Mouse (Mus musculus) hindbrain, embryonic 12.5 days (tissue): ENCODE measurements around the gene Sox15. TPM values are rescaled to one million over a fixed set of nuclear protein-coding genes. Genes with fewer than 3 reads are reported as not detected.

Source experiments
- ATAC-seq: fragments of 200-750 bp; cut with Nextera tagmentation; 2 replicates; pipeline ENCODE4 v1.8.0; 2017; ENCODE audit warnings: moderate TSS enrichment; ENCODE audit not compliant: low FRiP score
- H3K27ac ChIP-seq: fragments of 300-500 bp; sonication (generic); 2 replicates; pipeline ENCODE4 v1.5.1; 2016; ENCODE audit warnings: mild to moderate bottlenecking
- H3K27me3 ChIP-seq: fragments of 300-500 bp; sonication (generic); 2 replicates; pipeline ENCODE4 v1.6.1; 2016; ENCODE audit warnings: mild to moderate bottlenecking
- H3K36me3 ChIP-seq: fragments of 300-500 bp; sonication (generic); 2 replicates; pipeline ENCODE4 v1.6.1; 2016; ENCODE audit warnings: mild to moderate bottlenecking
- H3K4me1 ChIP-seq: fragments of 300-500 bp; sonication (generic); 2 replicates; pipeline ENCODE4 v1.6.1; 2016
- H3K4me2 ChIP-seq: fragments of 300-500 bp; sonication (generic); replicated peaks from 2 replicates; pipeline ENCODE4 v1.6.1; 2016; ENCODE audit warnings: mild to moderate bottlenecking
- H3K4me3 ChIP-seq: fragments of 300-500 bp; sonication (generic); 2 replicates; pipeline ENCODE4 v1.5.1; 2016; ENCODE audit warnings: mild to moderate bottlenecking
- H3K9ac ChIP-seq: fragments of 300-500 bp; sonication (generic); 2 replicates; pipeline ENCODE4 v1.6.1; 2016; ENCODE audit warnings: mild to moderate bottlenecking, moderate library complexity
- H3K9me3 ChIP-seq: fragments of 300-500 bp; sonication (generic); replicated peaks from 2 replicates; pipeline ENCODE4 v1.6.1; 2016; ENCODE audit warnings: mild to moderate bottlenecking
- WGBS: fragments of 180-500 bp; shearing (Covaris S2); methylation state at CpG from one replicate; pipeline ENCODE4 v1.1.7; 2016; 5-methylcytosine and 5-hydroxymethylcytosine counted together
- polyA plus RNA-seq: library from polyadenylated mRNA; unstranded; fragments of >200 nt; fragmentation: Nextera tagmentation; extraction: Ambion mirVana; gene quantifications from 2 replicates; pipeline ENCODE4 v1.2.1, GENCODE M21; 2016

Sox15 gene
- polyA plus RNA-seq, 1 experiment from 2014 or later = 0.26 TPM

- H3K4me2 ChIP-seq = no peak overlapping the region
- peaks cover 83% of the 10 kb centered on the region for H3K36me3 ChIP-seq
- H3K27ac ChIP-seq = peak overlapping the region; percentile 31; the same call in 1 of the 2 replicates
- H3K27me3 ChIP-seq = no peaks in the 10 kb centered on the region
- H3K9me3 ChIP-seq = no peaks in the 10 kb centered on the region
- 76% methylated on average over 5 of the region's 5 CpGs for WGBS
- H3K4me1 ChIP-seq = peaks cover 10% of the 10 kb centered on the region
- peak overlapping the region; percentile 27; the same call in 1 of the 2 replicates for H3K9ac ChIP-seq
- no peak overlapping the region for H3K4me3 ChIP-seq
- ATAC-seq = no peak
Observed at GRCm38 (mm10) chr11:69653399-69653798, 1.7 kb upstream of the Sox15 start.

- Histone ChIP-seq H3K27ac (no peak overlapping the region), H3K9ac (no peak overlapping the region), H3K27me3 (no peaks in the 10 kb centered on the region), H3K4me3 (no peak overlapping the region), H3K36me3 (peaks cover 80% of the 10 kb centered on the region), H3K9me3 (no peaks in the 10 kb centered on the region), H3K4me1 (peaks cover 10% of the 10 kb centered on the region), H3K4me2 (no peak overlapping the region)
- no peak for ATAC-seq
- WGBS = 51% methylated on average over 9 of the region's 9 CpGs
Observed at GRCm38 (mm10) chr11:69654760-69655159, 354 bp upstream of the Sox15 start.

- peaks cover 67% of the 10 kb centered on the region for H3K36me3 ChIP-seq
- H3K4me3 ChIP-seq = no peak overlapping the region
- H3K27ac ChIP-seq = no peak overlapping the region
- H3K4me1 ChIP-seq = peaks cover 14% of the 10 kb centered on the region
- no peak overlapping the region for H3K4me2 ChIP-seq
- WGBS = 85% methylated on average over 5 of the region's 5 CpGs
- no peak overlapping the region for H3K9ac ChIP-seq
- no peak for ATAC-seq
- no peaks in the 10 kb centered on the region for H3K27me3 ChIP-seq
- H3K9me3 ChIP-seq = no peaks in the 10 kb centered on the region
Observed at GRCm38 (mm10) chr11:69656065-69656455, 946 bp downstream of the Sox15 start.

GRCm38 (mm10) chr11:69656617-69657461 lies 1.7 kb downstream of the Sox15 start:
- Histone ChIP-seq H3K36me3 (peaks cover 59% of the 10 kb centered on the region), H3K4me1 (peaks cover 21% of the 10 kb centered on the region), H3K27me3 (no peaks in the 10 kb centered on the region), H3K9ac (no peak overlapping the region; the same call in 1 of the 2 replicates), H3K4me3 (no peak overlapping the region), H3K4me2 (no peak overlapping the region), H3K9me3 (no peaks in the 10 kb centered on the region), H3K27ac (no peak overlapping the region)
- no peak for ATAC-seq
- 78% methylated on average over 10 of the region's 10 CpGs for WGBS

GRCm38 (mm10) chr11:69657462-69657881 lies 2.4 kb downstream of the Sox15 start:
- Histone ChIP-seq H3K4me2 (no peak overlapping the region), H3K4me3 (no peak overlapping the region), H3K27me3 (no peaks in the 10 kb centered on the region), H3K9me3 (no peaks in the 10 kb centered on the region), H3K27ac (no peak overlapping the region), H3K36me3 (peaks cover 53% of the 10 kb centered on the region), H3K9ac (no peak overlapping the region), H3K4me1 (peaks cover 22% of the 10 kb centered on the region)
- no peak for ATAC-seq
- WGBS = 83% methylated on average over 15 of the region's 15 CpGs

- Histone ChIP-seq H3K4me1 (peaks cover 27% of the 10 kb centered on the region), H3K9me3 (no peaks in the 10 kb centered on the region), H3K36me3 (peaks cover 56% of the 10 kb centered on the region), H3K9ac (peak overlapping the region; percentile 61), H3K4me3 (peak overlapping the region; percentile 48), H3K4me2 (peak overlapping the region; percentile 57), H3K27me3 (no peaks in the 10 kb centered on the region), H3K27ac (peak overlapping the region; percentile 97)
- ATAC-seq = no peak
- 81% methylated on average over 3 of the region's 3 CpGs for WGBS
Observed at GRCm38 (mm10) chr11:69661221-69661881, 6.2 kb downstream of the Sox15 start.

GRCm38 (mm10) chr11:69662213-69662966 lies 7.3 kb downstream of the Sox15 start, which contains the start of gene Mpdu1:
Gene Mpdu1 (minus strand): TSS chr11:69662642.
- ATAC-seq = peak; percentile 96
- H3K27ac ChIP-seq = peak within 1 kb of the TSS; percentile 97
- H3K9me3 ChIP-seq = no peaks in the 10 kb centered on the region
- under 1% methylated on average over 48 of the region's 48 CpGs for WGBS
- H3K4me3 ChIP-seq = peak within 1 kb of the TSS; percentile 48
- no peaks in the 10 kb centered on the region for H3K27me3 ChIP-seq
- H3K36me3 ChIP-seq = peaks cover 53% of the 10 kb centered on the region
- peak within 1 kb of the TSS; percentile 57 for H3K4me2 ChIP-seq
- peak within 1 kb of the TSS; percentile 61 for H3K9ac ChIP-seq
- peaks cover 20% of the 10 kb centered on the region for H3K4me1 ChIP-seq

GRCm38 (mm10) chr11:69662967-69663671 lies 8.0 kb downstream of the Sox15 start:
- peak overlapping the region; percentile 57 for H3K4me2 ChIP-seq
- no peaks in the 10 kb centered on the region for H3K27me3 ChIP-seq
- H3K27ac ChIP-seq = peak overlapping the region; percentile 97
- peak; percentile 51 for ATAC-seq
- H3K9me3 ChIP-seq = no peaks in the 10 kb centered on the region
- WGBS = 65% methylated on average over 13 of the region's 13 CpGs
- peak overlapping the region; percentile 61 for H3K9ac ChIP-seq
- peaks cover 20% of the 10 kb centered on the region for H3K4me1 ChIP-seq
- peak overlapping the region; percentile 48 for H3K4me3 ChIP-seq
- peaks cover 53% of the 10 kb centered on the region for H3K36me3 ChIP-seq

GRCm38 (mm10) chr11:69663795-69664194 lies 8.7 kb downstream of the Sox15 start:
- 91% methylated on average over 6 of the region's 6 CpGs for WGBS
- H3K4me3 ChIP-seq = no peak overlapping the region
- peak overlapping the region; percentile 97; the same call in 1 of the 2 replicates for H3K27ac ChIP-seq
- no peak overlapping the region for H3K4me2 ChIP-seq
- ATAC-seq = no peak
- H3K4me1 ChIP-seq = peaks cover 21% of the 10 kb centered on the region
- H3K9ac ChIP-seq = no peak overlapping the region
- H3K9me3 ChIP-seq = no peaks in the 10 kb centered on the region
- H3K27me3 ChIP-seq = no peaks in the 10 kb centered on the region
- H3K36me3 ChIP-seq = peaks cover 53% of the 10 kb centered on the region

- Histone ChIP-seq H3K4me2 (no peak overlapping the region), H3K9me3 (no peaks in the 10 kb centered on the region), H3K36me3 (peaks cover 59% of the 10 kb centered on the region), H3K4me3 (no peak overlapping the region), H3K27ac (0 out of 2 replicates have a peak overlapping the region, but pooled peaks have one; percentile 30), H3K4me1 (peaks cover 29% of the 10 kb centered on the region), H3K27me3 (no peaks in the 10 kb centered on the region), H3K9ac (no peak overlapping the region)
- WGBS = 96% methylated on average over 7 of the region's 7 CpGs
- no peak for ATAC-seq
Observed at GRCm38 (mm10) chr11:69664841-69665240, 9.7 kb downstream of the Sox15 start.

GRCm38 (mm10) chr11:69665457-69665960 lies 10.4 kb downstream of the Sox15 start:
- no peak overlapping the region for H3K9ac ChIP-seq
- WGBS = 75% methylated on average over 9 of the region's 9 CpGs
- H3K4me3 ChIP-seq = no peak overlapping the region
- no peaks in the 10 kb centered on the region for H3K9me3 ChIP-seq
- peak overlapping the region; percentile 37; the same call in 1 of the 2 replicates for H3K27ac ChIP-seq
- peaks cover 36% of the 10 kb centered on the region for H3K4me1 ChIP-seq
- H3K27me3 ChIP-seq = no peaks in the 10 kb centered on the region
- peaks cover 66% of the 10 kb centered on the region for H3K36me3 ChIP-seq
- no peak overlapping the region for H3K4me2 ChIP-seq
- no peak for ATAC-seq
